Mouse (Mus musculus) adrenal gland, adult 8-10 months (tissue): Measurements from ENCODE around the gene Mycbp2. TPM values are rescaled to one million over a fixed set of nuclear protein-coding genes. Genes with fewer than 3 reads are reported as not detected.
A peak's percentile ranks its signal among the peaks of the same experiment; 100 is the strongest.

Experiments used
- DNase-seq: peaks from one replicate; pipeline ENCODE4 v3.0.0; 2022
- total RNA-seq, 4 experiments: library from RNA; stranded (reverse); gene quantifications; 2 replicates each; pipeline ENCODE4 v1.2.4; 2022

The Mycbp2 gene
- total RNA-seq, 4 experiments from 2014 or later = 50.9 to 96.3 (median 74.7) TPM

DNA sequence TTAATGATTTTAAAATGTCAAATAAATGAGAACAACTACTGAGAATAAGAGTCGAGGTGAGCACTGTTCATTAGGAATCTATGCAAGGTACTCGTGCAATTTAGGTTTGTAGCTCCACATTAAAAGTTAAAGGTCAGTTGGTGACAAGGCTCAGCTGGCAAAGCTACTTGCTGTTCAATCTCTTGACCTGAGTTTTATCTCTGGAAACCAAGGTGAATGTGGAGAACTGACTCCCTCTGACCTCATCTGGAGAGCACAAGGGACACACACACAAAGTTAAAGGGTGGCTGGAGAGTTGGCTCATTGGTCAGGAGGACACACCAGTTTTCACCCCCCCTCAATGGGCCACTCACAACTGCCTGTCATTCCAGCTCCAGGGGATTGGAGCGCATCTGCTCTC lies 245.4 kb downstream of the Mycbp2 start:
- DNase-seq = no peak

DNA sequence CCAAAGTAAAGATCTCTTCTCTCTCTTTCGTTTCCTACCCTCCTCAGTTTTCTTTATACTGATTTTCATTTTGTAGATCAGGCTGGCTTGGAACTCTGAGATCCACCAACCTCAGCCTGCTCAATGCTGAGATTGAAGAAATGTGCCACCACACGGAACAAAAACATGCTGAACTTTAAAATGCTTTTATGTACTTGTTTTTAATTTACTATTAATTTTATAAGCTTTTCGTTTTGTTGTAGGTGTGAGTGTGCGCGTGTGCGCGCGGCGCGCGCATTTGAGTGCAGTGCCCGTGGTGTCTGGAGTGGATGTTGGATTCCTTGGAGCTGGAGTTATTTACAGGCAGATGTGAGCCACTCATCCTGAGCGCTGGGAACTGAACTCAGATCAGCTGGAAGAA lies 246.3 kb downstream of the Mycbp2 start:
- DNase-seq = no peak

DNA sequence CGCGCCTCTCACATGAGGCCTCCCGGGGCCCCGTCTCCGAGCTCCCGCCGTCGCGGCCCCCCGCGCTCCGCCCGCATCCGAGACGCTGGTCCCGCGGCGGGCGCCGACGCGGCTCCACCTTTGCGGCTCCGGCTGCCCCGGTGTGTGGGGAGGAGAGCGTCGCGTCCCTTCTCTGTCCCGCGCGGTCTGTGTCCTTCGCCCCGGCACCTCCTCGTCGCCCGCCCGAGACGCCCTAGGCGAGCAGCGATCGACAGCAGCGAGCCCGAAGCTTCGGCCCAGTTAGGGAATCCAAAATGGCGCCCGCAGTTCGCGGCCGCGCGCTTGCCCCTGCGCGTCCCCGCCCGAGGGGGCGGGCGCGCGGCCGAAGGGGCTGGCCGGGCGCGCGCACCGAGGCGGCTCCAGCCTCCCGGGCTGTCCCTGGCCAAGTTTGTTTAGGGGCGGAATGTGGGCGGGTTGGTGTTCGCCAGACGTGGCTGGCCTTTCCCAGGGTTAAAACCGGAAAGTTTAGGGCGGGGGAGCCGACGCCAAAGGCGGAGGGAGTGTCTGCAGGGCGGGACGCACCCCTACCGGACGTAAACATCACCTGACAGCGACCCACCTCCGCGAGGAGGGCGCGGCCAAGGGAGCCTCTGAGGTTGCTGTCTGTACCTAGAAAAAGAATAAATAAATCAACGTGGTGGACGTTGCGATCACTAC lies 247.2 kb downstream of the Mycbp2 start, which contains the start of gene Fbxl3:
TSS of gene Fbxl3 (minus strand) at position 329 of the 696 bp plus-strand sequence.
- DNase-seq = peak; percentile 96

DNA sequence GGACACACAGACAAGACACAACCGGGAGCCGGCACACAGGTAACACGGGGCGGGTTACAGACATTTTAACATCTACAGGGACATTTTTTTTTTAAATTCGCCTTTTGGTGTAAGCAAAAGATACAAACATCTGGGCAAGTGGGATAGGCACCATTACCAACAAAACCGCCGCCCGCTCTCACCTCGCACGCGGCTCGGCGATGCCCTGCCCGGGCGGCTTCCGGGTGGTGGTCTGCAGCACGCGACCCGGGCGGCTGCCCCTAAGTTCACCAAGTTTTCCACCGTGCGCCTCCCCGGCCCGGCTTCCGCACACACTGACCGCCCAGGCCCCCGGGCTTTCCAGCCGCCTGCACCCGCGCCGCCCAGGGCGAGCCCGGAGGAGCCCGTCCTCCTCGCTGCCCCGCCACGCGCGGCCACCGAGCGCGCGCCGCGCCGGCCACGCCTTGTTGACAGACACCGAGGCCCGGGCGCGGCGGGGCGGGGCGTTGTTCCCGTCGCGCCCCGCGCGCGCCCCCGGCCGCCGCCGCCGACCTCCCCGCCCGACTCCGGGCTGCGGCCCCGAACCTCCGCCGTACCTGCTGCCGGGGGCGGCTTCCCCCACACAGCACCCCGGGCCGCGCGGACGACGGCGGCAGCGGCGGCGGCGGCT lies 247.9 kb downstream of the Mycbp2 start:
- DNase-seq = peak; percentile 79

DNA sequence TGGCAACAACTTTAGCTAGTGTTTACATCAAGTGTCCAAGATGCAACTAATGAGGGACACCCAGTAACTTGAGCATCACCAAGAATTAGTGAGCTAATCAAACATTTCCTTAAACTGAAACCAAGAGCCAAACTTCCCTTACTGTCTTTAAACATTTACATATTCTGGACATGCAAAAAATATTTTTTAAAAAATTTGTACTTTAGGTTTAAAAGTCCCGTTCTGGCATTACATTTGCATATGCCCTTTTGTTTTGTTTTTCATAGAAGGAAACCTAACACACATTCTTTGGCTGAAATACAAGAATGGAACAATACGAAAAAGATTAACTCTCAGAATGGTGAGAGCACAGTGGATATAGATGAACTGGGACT lies 248.4 kb downstream of the Mycbp2 start:
- DNase-seq = no peak

DNA sequence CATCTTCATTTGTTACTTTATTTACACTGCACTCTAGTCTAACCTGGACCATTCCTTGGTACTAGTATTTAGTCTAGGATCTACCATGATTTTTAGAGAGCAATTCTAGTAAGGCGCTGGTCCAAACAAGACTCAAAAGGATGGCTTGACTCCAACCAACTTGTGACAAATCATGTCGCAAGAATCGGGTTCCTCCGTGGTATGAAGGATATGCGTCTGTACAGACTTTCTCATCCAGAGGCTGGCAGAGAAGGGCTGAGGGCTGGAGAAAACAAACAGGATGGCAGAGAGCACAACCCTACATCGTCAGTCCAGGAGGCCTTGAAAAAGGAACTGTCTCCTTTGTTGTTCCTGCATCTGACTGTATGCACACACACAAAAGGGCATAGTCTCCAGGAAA lies 250.0 kb downstream of the Mycbp2 start:
- DNase-seq = peak; percentile 56

DNA sequence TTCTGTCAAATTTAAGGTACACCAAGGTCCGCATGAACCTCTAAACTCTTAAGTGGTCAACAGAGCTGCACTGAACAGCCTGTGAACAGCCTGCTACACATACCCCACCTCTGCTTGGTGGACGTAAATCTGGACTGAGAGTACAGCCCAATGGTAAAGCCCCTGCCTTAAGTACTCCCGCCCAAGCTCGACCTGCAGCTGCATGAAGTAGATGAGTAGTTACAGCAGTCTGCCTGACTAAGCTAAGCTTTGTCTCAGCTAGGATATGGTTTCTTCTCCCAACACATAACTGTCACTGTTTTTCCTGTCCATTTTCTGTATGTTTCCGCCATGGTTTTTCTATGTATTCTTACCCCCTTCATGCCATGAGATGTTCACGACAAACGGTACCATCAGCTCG lies 250.8 kb downstream of the Mycbp2 start:
- DNase-seq = no peak

DNA sequence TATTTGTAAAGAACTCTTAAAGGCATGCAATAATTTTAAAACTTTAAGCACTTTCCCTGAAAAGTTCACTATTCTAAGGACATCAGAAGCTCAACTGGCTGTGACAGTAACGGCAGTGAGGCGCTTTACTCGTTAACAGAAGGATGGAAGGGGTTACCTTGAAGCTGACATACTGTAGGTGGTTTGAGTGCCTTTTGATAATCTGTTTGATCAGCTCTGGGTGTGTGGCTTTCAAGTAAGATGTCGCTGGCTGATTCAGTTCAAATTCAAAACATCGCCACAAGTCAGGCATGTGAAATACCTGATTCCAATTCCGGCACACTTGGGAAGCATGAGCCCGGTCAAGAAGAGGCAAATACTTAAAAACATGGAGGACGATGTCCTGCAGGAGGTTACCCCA lies 251.6 kb downstream of the Mycbp2 start:
- no peak for DNase-seq

DNA sequence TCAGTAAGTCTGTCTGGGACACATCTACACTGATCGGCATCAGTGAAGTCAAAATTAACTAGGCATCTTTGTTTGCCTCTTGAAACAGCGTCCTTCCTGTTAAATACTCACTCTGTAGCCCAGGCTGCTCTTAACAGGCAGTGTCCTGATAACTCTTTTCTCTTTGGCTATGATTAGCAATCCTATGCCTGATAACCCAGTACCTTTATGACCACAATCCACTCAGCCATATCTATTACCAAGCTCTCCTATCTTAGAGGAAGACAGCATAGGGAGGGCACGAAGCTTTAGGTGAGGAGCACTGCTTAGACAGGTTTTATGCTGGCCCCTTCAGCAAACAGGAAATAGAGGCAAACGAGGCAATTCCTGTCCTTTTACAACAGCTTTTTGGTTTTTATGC lies 252.9 kb downstream of the Mycbp2 start:
- no peak for DNase-seq

DNA sequence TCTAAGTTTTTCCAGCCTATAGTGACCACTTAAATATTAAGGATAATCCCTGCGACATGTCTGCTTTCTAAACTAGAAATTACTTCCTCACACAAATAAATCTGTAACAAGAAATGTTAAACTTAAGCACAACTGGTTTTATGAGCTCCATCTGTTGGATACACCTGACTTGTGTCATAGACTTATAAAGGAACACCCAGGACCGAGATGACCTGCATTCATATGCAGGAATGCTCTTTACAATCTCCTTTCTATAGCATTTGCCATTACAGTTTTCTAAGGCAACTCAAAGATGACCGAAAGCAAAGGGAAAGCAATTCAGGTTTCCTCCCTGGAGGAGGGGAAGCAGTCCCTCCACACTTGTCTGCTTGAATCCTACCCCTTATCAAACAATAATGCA lies 253.4 kb downstream of the Mycbp2 start:
- no peak for DNase-seq

DNA sequence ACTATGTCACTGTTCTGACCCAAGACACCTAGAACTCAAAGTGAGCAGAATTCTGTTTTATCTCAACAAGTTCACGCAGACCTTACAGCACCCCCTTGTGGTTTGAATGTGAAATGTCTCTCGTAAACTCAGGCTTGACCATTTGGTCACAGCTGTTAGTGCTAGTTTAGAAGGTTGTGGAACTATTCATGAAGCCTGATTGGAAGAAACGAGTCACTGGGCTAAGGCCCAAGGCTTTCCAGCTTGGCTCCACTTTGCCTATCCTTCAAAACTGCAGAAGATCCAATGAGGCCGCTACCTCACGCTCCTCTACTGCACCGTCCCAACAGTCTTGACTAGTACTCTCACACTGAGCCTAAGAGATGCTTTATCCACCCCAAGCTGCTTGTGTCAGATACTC lies 258.0 kb downstream of the Mycbp2 start:
- DNase-seq = no peak

DNA sequence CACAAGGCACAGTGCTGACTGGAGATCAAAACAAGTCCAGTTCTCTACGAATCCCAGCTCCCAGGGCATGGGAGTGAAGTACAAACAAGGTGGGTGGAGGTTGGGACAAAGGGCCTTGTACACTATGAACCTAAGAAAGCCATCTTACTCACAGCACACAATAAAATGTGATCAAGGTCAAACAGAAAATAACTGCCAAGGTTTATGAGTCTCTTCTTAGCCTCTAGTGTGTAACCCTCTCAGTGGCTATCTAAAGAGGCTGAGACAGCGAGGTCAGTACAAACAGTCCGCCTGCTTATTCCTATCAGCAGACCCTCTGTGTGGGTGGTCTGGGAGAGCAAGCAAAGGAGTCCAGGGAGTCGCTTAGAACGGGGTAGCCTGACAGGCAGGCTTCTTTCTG lies 258.8 kb downstream of the Mycbp2 start:
- DNase-seq = no peak

DNA sequence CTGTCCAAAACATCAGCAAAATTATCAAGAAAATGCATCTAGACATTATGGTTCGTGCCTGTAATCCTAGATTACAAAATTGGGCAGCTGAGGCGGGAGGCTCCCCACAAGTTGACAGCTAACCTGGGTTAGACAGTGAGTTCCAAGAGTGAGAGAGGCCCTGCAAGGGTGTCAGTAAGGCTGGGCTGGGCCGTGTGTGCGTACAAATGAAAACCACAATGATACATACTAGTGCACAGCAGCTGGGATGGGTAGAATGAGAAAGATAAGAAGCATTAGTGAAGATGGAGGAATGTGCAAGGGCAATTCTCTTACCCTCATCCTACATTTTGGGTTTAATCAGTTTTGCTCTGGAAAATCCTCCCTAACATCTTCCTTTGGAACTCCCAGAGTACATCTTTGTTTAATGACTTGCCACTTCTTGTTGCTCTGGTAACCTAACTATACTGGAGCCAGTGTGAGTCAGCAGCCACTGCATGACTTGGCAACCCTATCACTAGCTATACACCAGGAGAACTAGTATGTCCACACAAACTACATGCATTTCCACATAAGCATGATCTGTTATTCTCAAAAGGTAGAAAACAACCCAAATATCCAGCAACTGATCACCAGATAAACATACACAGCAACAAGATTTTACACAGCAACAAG lies 259.8 kb downstream of the Mycbp2 start:
- DNase-seq = no peak

DNA sequence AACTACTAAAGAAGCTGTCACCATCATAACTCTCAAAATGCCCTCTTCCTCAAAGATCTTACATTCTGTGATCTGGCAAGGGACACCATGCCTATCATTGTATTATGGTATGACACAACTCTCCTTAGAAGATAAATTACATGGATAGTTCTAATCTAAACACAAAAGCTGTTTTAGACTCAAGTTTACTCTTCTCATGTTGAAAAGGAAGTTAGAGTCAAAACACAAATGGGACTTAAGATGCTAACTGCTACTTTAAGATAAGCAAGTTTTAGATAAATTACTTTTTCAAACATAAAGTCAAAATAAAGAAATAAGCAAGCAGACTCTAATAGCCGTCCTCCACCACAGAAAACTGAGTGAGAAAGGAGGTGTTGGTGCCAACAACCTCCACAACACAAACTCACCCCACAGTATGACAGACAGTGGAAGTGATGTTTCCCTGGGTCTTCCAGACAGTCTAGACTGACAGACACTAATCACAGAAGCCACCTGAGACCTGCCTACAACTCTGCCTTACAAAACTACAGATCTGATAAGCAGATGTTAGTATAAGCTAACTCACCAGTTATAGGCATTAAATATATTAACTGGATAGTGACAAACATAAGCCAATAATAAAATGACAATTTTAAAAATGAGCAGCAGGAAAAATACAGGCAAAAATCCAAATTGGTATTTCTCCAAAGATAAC lies 260.6 kb downstream of the Mycbp2 start:
- no peak for DNase-seq

DNA sequence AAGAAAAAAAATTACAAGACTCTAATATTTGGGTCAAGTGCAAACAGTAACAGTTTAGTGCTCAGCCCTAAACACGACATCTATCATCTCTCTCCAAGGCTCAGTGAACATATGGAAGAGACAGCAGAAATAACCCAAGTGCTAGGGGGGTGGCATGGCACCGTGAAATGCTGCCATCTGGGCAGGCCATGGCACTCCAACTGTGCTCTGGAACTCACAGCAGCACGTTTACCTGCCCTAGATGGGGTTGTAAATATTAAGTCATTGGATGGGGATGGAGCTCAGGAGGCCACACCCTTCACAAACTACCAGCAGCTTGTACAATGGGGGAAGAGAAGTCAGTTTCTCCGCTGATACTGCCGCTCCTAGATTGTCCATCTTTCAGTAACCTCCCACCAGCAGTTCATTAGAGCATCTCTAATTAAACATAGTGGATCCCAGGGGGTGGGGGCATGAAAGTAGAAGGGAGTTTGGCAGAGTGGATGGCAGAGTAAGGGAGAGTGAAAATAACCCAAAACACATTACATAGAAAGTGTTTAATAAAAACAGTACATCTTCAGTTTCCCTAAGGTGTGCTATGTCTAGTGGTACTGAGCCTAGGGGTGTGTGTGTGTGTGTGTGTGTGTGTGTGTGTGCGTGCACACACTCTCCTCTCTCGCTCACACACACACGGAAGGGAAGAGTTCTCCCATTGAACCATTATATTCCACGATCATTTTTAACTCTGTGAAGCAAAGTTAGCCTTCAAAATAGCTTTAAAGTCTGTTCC lies 267.2 kb downstream of the Mycbp2 start:
- no peak for DNase-seq

DNA sequence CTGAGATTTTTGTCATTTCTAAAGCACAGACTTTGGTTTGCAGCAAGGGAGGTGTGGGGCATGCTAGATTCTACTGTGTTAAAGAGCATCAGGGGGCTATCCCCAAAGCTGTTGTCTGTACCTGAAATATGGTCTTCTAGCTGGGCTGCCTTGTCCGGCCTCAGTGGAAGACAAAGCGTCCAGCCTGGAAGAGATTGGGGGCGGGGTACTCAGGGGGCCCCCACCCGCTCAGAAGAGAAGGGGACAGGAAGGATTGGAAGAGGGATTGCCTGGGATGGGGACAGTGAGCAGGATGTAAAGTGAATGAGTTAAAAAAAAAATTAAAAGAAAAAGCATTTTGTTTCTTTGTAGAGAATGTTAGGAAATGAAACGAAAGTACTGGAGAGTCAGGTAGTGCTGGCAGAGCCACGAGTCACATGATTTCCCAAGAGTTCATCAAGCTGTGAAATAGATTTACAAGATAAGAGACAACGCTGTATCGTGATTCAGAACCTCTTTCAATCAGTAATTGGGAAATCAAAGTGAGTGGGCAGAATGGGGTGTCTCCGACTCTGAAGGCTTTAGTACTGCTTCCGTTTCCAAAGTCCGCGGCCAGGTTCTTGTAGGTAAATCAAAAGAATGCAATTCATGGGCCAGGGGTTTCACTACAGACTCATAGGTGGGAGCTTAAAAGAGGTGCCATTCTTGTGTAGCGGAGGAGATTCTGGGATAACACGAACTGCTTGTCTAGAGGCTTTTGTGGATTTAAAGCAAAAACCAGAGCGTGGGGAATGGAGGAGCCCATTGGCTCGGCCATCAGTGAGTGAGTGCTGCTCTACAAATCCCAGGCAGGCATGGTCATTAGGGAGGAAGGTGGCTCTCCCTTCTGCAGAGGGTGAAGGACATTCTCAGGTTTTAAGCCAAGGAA lies 268.4 kb downstream of the Mycbp2 start:
- no peak for DNase-seq

DNA sequence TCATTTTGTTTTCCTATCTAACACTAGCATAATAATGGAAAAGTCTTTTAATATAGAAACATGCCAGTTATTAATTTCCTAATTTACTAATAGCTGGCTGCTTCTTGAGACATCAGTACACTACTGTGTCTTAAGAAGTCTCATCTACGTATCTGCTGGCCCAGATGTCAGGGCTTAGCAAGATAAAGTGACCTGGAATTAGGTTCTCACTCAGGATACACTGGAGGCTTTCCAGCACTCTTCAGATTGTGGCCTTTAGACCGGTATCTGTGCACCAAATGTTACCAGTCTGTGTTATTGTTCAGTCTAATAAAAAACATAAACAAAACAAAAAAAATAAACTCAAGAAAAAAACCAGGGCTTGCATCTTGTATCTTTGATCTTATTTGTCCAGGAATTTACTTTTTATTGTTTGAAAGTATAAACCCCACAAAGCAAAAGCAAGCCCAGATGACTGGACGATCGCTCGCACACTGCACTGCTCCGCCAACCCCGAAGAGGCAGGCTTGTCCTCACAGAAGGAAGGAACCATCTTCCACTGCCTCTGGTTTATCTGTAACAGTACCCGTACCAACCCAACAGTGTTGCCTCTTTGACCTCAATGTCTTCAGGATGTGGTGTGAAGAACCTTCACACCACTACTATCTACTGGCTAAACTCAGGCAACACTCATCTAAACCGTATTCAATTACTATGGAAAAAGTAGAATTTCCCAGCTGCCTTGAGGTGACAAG lies 269.2 kb downstream of the Mycbp2 start:
- DNase-seq = no peak

DNA sequence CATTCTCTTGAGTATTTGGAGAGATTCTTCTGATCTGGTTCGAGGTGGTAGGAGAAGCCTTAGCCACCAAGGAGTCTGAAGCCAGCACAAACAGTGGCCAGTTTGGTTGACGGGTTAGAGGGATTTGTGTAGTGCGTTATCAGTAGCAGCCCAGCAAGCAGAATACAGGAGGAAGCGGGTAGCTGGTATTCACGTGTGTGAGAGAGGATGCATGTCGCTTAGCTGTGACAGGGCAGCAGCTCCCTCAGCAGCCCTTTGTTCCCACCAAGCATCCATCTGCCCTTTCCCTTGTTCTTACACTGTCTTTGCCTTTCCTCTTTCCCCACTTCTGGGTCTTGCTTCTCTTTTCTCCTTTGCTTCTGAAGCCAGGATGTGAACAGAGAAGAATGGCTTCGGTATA lies 271.4 kb downstream of the Mycbp2 start:
- no peak for DNase-seq

DNA sequence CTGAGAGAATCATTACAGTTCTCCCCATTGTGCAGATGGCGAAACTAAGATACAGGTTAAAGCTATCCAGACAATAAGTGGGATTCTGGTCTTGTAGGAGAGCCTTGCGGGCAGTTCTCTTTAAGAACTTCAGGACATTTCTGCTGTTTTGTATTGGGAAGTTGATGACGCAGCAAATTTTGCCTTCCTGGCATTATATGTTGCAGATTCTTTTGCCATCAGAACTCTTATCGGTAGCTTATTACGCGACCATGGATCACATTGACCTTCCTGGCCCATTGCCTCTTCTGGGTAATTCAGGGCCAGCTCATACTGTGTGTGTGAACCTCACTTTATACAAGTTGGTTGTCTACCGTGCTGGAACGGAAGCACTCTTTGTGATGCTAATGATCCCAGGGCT lies 272.8 kb downstream of the Mycbp2 start:
- DNase-seq = no peak

DNA sequence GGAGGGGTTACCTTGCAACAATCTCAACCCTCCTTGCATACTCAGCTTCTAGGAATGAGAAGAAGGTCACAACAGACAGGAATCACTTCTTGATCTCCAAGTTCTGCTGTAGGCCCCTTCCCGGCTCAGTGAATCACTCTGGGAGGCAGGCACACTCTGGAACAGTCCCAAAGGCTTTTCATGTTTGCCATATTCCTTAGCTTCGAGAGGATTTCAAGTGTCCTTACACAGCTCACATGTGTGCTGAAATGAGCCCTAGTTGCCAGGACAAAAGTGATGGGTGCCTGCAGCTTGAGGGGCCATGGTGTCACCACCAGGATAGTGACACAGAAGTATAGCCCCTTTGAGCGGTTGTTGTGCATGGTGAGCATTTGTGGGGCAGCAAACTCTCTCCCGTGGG lies 273.9 kb downstream of the Mycbp2 start:
- DNase-seq = no peak

DNA sequence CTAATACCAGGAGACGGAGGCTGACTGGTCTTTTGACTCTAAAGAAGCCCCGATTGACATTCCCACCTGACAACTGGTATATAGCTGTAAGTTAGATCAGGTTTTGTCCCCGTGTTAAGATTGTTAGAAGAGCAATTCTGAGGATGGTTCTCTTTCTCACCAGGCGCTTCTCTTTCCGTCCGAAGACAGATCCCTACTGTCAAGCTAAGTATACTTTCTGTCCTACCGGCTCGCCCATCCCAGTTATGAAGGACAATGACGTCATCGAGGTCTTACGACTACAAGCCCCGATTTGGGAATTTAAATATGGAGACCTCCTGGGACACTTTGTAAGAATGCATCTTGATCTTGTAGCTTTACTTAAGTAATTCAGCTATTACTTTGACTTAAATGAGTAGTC lies 275.1 kb downstream of the Mycbp2 start:
- DNase-seq = no peak
